Mouse (Mus musculus) kidney, adult 2 months (tissue): ENCODE data around the gene Tbc1d4. TPM values are rescaled to one million over a fixed set of nuclear protein-coding genes. Genes with fewer than 3 reads are reported as not detected.

Experiments
- DNase-seq: peaks from one replicate; pipeline ENCODE4 v3.0.0; 2021
- H3K27ac ChIP-seq: fragments of 200-500 bp; 2 replicates; pipeline ENCODE4 v1.5.1; 2012; ENCODE audit warnings: low read depth, low read length, control low read depth, inconsistent platforms; ENCODE audit not compliant: insufficient read depth
- H3K27me3 ChIP-seq: fragments of 200-500 bp; replicated peaks from 2 replicates; pipeline ENCODE4 v1.6.1; 2012; ENCODE audit warnings: mild to moderate bottlenecking, moderate library complexity, low read length, inconsistent platforms; ENCODE audit not compliant: control insufficient read depth, insufficient read depth
- H3K36me3 ChIP-seq: fragments of 200-500 bp; 2 replicates; pipeline ENCODE4 v1.6.1; 2012; ENCODE audit warnings: mild to moderate bottlenecking, moderate library complexity, low read length, inconsistent platforms; ENCODE audit not compliant: control insufficient read depth, insufficient read depth
- H3K4me1 ChIP-seq: fragments of 200-500 bp; 2 replicates; pipeline ENCODE4 v1.6.1; 2011; ENCODE audit warnings: low read length; ENCODE audit not compliant: control insufficient read depth, insufficient read depth
- H3K4me3 ChIP-seq: fragments of 200-500 bp; 2 replicates; pipeline ENCODE4 v1.5.1; 2011; ENCODE audit warnings: mild to moderate bottlenecking, low read depth, low read length, control low read depth; ENCODE audit not compliant: insufficient read depth
- CTCF ChIP-seq: fragments of 200-500 bp; conservative IDR thresholded peaks from 2 replicates; pipeline ENCODE4 v1.5.1; 2011; ENCODE audit warnings: low read depth, mild to moderate bottlenecking, control low read depth, low read length, moderate library complexity, mixed read lengths; ENCODE audit not compliant: insufficient read depth, insufficient read length
- POLR2A ChIP-seq: fragments of 200-500 bp; IDR thresholded peaks from one replicate; pipeline ENCODE4 v1.6.1; 2011; ENCODE audit warnings: low read depth, low read length, control low read depth
- WGBS: fragments of 180-500 bp; shearing (Covaris S2); methylation state at CpG from one replicate; pipeline ENCODE4 v1.1.7; 2018; 5-methylcytosine and 5-hydroxymethylcytosine counted together
- polyA plus RNA-seq: library from polyadenylated mRNA; depleted of rRNA; stranded (reverse); fragments of >200 nt; gene quantifications from 2 replicates; pipeline ENCODE4 v1.2.3, GENCODE M21; 2012

Tbc1d4 gene
- polyA plus RNA-seq, 1 experiment: 8.9 TPM

- no peak for DNase-seq
- Histone ChIP-seq H3K27ac (no peak overlapping the region), H3K4me1 (no peaks in the 10 kb centered on the region), H3K4me3 (no peak overlapping the region), H3K27me3 (no peaks in the 10 kb centered on the region), H3K36me3 (no peaks in the 10 kb centered on the region)
- TF ChIP-seq CTCF (no peak), POLR2A (no peak)
- 80% methylated on average over 11 of the region's 11 CpGs for WGBS
These were observed 108.2 kb downstream of the Tbc1d4 start for GRCm38 (mm10) chr14:101500826-101501225.

GRCm38 (mm10) chr14:101499838-101500237 lies 109.2 kb downstream of the Tbc1d4 start:
- no peak overlapping the region for H3K4me3 ChIP-seq
- DNase-seq: no peak
- H3K4me1 ChIP-seq: no peaks in the 10 kb centered on the region
- H3K27ac ChIP-seq: no peak overlapping the region
- H3K27me3 ChIP-seq: no peaks in the 10 kb centered on the region
- TF ChIP-seq CTCF (no peak), POLR2A (no peak)
- WGBS: 92% methylated on average over 1 of the region's 1 CpGs
- H3K36me3 ChIP-seq: no peaks in the 10 kb centered on the region

- 0 out of 2 replicates have a peak, but pooled peaks cover 2% of the 10 kb centered on the region for H3K4me1 ChIP-seq
- no peaks in the 10 kb centered on the region; the same call in 1 of the 2 replicates for H3K36me3 ChIP-seq
- H3K4me3 ChIP-seq: no peak overlapping the region
- no peak for DNase-seq
- TF ChIP-seq POLR2A (no peak), CTCF (no peak)
- WGBS: 53% methylated on average over 15 of the region's 15 CpGs
- no peaks in the 10 kb centered on the region for H3K27me3 ChIP-seq
- H3K27ac ChIP-seq: no peak overlapping the region
These were observed 120.7 kb downstream of the Tbc1d4 start for GRCm38 (mm10) chr14:101488264-101488810.

- Histone ChIP-seq H3K27ac (no peak overlapping the region), H3K4me3 (no peak overlapping the region), H3K27me3 (no peaks in the 10 kb centered on the region), H3K36me3 (no peaks in the 10 kb centered on the region; the same call in 1 of the 2 replicates), H3K4me1 (0 out of 2 replicates have a peak, but pooled peaks cover 2% of the 10 kb centered on the region)
- DNase-seq: no peak
- no peak for TF ChIP-seq CTCF
- no peak for TF ChIP-seq POLR2A
- WGBS: 82% methylated on average over 3 of the region's 3 CpGs
These were observed 122.4 kb downstream of the Tbc1d4 start for GRCm38 (mm10) chr14:101486550-101486949.

- H3K4me1 ChIP-seq: 0 out of 2 replicates have a peak, but pooled peaks cover 2% of the 10 kb centered on the region
- no peak overlapping the region for H3K4me3 ChIP-seq
- no peaks in the 10 kb centered on the region; the same call in 1 of the 2 replicates for H3K36me3 ChIP-seq
- WGBS: 51% methylated on average over 4 of the region's 4 CpGs
- H3K27me3 ChIP-seq: no peaks in the 10 kb centered on the region
- no peak overlapping the region for H3K27ac ChIP-seq
- peak; percentile 30 for DNase-seq
- no peak for TF ChIP-seq CTCF
- no peak for TF ChIP-seq POLR2A
These were observed 125.8 kb downstream of the Tbc1d4 start for GRCm38 (mm10) chr14:101483230-101483629.

- peak; percentile 29 for DNase-seq
- no peak overlapping the region for H3K27ac ChIP-seq
- H3K4me3 ChIP-seq: no peak overlapping the region
- peaks cover 5% of the 10 kb centered on the region; the same call in 1 of the 2 replicates for H3K4me1 ChIP-seq
- TF ChIP-seq POLR2A (no peak), CTCF (peak; percentile 60)
- WGBS: 45% methylated on average over 4 of the region's 4 CpGs
- H3K36me3 ChIP-seq: no peaks in the 10 kb centered on the region; the same call in 1 of the 2 replicates
- no peaks in the 10 kb centered on the region for H3K27me3 ChIP-seq
These were observed 126.7 kb downstream of the Tbc1d4 start for GRCm38 (mm10) chr14:101482270-101482669.

GRCm38 (mm10) chr14:101481165-101481564 lies 127.8 kb downstream of the Tbc1d4 start:
- no peak for DNase-seq
- no peak overlapping the region for H3K27ac ChIP-seq
- WGBS: 86% methylated on average over 7 of the region's 7 CpGs
- peaks cover 5% of the 10 kb centered on the region; the same call in 1 of the 2 replicates for H3K4me1 ChIP-seq
- no peak overlapping the region for H3K4me3 ChIP-seq
- TF ChIP-seq CTCF (no peak), POLR2A (no peak)
- H3K27me3 ChIP-seq: no peaks in the 10 kb centered on the region
- no peaks in the 10 kb centered on the region for H3K36me3 ChIP-seq
